Mouse (Mus musculus) urinary bladder, postnatal 25 days (tissue): ENCODE measurements around the gene Sept7.
A peak's percentile ranks its signal among the peaks of the same experiment; 100 is the strongest.
"Not testable (repeated sequence)": the region's sequence is repeated elsewhere in the genome, so short reads cannot be mapped to it uniquely, and the experiment has no call there.

Source experiments
- DNase-seq: peaks from one replicate; pipeline ENCODE4 v3.0.0; 2022; ENCODE audit warnings: low spot score

The Sept7 gene

DNA sequence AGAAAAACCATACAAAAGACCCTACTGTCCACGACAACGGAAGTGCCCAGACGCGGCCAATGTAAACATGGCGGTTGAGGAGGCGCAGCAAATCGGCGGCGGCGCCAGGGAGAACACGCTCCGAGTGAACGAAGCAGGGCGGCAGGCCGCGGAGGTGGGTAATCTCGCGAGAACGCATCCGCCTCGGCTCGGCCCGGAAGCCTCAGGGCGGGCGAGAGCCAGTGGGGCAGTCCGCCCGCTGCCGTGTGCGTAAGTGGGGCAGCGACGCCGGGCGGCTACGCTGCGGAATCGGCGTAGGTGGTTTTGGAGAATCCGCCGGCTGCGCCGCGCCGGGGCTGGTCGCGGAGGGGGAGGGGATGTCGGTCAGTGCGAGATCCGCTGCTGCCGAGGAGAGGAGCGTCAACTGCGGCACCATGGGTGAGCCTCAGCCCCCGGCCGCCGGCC, at the start of gene Sept7:
Gene Sept7 (plus strand): TSS at position 157 of the 444 bp plus-strand sequence.
- DNase-seq: peak; percentile 99

DNA sequence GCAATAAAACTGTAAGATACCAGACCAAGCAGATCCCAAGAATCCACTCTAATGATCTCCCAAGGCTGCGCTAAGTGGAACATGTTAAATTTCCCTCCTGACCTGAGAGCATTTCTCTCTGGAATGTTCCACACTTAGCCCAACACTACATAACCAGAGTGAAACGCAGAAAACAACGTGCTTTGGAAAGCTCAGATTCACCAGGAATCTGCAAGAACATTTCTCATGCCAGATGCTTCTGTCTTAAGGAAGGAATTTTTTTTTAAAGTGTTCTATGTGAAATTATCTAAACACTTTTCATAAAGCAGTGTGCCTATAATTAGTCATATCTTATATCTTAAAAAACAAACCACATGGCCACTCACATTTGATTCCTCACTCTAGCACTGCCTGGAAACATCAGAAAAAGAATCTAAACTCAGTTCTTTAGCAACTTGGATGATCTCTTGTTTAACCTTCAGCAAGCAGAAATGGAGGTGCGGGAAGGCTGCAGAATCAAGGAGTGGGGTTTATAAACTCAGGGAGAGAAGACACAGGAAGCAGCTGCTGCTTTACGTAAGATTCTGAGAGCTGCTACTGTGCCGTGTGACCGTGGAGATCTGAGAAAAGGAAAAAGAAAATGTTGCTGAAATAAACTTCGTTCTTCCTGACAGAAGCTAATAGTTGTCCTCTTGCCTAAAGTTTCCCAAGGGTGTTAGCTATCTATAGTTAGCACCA, 44.0 kb upstream of the Sept7 start:
- DNase-seq: no peak

DNA sequence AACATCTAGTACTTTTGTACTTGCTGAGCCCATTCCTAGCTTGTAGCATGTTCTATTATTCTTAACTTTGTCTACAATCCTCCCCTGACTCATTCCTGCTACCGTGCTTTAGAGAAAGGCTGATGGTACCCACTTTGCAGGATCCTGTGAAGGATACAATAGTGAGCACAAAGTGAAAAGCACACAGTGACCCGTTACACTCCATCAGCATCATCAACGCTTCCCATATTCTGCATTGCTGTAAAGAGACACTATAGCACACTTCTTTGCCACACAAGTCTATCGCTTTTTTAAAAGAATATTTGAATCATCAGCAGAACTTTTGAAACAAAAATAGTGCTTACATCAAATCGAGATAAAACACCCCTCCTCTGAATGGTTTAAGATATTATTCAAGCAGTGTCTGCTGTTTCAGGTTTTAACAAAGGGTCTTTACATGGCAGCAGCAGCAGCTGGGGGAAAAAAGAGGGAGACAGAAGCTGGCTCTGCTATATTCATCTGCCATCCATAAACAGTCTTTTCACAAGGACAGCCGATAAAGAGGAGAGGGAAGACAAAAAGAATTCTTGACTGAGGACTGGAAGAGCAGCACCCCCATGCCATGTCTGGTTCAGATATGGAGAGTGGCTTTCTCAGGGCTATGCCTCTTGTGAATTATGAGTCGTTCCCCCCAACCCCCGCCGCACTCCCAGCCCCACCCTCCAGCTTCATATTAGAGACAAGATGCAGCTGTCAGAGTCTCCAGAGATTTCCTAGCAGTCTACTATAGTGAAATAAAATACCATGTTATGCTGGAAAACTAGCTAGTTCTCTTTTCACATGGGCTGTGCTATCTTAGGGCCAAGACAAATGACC, 39.7 kb upstream of the Sept7 start:
- DNase-seq: no peak

DNA sequence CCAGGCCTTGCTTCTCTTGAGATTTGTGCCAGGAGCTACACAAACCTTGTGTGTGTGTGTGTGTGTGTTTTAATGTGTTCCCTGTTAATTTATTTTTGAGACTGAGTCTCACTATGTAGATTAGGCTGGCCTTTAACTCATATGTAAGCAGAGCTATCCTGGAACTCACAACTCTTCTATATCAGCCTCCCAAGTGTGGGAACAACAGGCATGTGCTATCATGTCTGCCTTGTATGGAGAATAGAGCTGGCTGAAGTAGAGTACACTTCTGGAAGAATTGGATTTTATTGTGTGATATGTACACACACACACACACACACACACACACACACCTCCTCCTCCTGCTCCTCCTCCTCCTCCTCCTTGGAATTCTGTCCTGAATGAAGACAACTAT, 39.1 kb upstream of the Sept7 start:
- DNase-seq: no peak

DNA sequence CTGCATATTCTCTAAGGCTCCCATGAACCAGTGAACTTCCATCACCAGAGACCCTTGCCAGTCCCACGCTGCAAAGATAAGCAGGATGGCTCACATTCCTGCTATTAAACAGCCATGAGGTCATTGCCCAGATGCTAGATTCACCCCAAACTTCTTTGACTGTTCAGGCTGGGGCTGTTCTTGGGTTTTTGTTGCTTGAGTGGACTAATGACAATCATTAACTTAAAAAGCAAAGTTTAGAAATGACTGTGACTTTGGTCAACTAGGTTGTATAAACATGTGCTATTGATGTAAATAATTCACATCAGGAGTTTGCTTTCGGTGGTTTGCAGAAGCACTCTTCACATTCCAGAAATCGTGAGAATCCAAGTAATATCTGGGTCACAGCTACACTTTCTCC, 36.8 kb upstream of the Sept7 start:
- no peak for DNase-seq

DNA sequence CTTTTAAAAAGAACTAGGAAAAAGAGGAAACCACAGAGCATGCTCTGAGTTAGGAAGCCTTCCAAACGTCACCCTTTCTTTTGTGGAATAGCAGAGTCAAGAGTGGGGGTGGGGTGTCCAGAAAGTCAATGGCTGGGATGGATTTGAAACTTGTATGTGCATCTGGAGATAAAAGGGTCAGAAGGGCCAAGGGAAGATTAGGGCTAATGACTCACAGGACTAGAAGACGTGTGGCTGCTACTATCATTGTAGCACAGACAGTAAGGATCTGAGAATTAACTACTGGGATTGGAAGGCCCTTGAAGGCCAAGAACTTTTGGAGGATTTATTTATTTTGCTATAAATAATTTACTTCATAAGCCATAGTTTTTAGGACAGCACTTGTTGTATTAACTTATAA, 36.0 kb upstream of the Sept7 start:
- DNase-seq: no peak

DNA sequence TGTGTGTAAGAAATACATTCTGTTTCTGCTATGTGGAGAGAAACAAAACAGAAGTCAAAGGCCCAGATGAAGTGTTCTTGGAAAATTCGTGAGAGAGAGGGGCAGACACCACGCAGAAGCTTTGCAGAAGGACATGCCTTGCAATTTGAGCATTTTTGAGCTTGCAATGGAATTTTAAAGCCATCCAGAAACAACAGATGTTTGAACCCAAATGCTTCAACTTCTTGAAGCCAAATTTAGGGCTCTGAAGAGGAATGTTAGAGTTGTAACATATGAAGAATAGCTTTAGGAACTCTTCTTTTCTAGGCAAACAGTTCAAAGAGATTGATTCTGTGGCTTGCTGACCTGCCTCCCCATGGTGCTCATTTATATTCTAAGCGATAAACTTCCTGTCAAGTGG, 33.3 kb upstream of the Sept7 start:
- DNase-seq: no peak

DNA sequence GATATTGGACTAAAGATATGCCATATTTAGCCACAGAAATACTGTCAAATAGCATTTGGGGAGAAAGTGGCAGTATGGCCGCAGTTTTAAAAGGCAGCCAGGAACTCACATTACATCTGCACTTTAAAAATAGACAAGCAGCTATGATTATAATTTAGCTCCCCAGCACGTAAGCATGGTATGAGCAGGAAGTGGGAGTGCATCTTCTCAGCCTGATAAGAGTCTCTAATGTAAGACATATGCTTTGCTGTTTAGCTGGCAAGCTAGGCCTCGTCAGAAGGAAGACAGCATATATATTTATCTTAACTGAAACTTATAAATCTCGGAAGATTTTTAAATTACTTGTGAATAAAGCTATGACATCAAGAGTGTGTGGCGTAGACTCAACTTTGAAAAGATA, 32.4 kb upstream of the Sept7 start:
- DNase-seq: no peak

DNA sequence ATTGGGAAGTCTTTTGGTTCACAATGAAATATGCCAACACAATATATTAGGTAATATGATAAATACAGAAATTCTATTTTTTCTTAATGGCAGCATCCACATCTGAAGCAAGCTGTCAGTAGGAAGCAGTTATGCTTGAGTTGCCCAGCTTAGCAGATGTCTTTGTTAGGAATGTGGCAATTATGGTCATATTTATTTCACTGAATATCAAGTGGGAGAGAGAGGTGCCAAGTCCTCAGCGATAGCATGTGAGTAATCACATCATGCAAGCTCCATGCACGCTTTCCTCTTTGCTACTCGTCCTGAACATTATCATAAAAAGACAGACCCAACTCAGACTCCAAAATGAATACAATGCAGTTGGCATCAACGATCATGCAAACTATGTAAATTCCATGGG, 27.3 kb upstream of the Sept7 start:
- no peak for DNase-seq

DNA sequence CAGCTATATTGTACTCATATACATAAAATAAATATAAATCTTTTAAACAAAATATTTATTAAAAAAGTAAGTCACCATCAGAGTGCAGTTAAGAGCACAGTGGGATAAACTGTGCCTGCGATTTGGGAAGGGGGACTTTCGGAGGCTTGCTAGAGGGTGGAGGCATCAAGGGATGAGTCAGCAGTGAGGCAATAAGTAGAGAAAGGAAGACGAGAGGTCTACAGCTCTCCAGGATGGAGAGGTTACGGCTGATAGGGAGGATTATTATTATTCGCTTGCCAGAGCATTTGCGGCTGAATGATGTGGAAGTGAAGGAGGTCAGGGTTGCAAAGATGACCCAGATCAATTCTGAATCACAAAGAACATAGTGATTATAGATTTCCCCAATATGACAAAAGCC, 22.5 kb upstream of the Sept7 start:
- DNase-seq: no peak

DNA sequence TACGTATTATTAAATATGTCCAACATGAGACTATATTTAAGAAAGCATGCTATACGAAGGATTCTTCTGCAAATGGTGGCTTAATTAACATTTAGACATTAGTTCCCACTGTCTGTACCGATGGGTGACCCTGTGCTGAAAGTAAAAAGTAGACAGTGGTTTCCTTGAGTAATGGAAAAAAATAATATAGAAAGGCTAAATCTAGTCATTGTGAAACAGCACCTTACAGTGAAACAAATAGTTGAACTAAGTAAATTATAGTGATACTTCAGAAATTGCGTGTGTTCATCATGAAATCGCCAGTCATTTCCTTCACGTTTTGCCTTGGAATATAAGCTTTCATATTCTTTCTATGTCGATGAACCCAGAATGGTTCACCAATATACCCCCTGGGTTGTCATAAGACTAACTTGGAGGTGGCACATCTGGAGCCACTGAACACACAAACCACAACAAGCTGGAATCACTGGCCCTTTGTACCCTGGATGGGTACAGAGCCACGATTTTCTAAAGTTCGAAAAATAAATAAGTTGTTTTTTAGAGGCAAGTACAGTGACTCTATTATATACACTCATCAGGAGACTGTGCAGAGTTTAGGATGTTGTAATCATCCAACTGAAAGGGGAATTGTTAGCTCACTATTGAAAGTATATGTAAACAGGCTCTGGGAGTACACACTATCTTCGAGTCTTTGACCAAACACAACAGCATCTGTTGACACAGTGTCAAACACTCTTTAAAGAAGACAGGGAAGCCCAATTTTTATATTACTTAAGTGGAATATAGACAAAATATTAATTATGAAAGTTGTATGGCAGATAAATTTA, 21.8 kb upstream of the Sept7 start:
- no peak for DNase-seq

DNA sequence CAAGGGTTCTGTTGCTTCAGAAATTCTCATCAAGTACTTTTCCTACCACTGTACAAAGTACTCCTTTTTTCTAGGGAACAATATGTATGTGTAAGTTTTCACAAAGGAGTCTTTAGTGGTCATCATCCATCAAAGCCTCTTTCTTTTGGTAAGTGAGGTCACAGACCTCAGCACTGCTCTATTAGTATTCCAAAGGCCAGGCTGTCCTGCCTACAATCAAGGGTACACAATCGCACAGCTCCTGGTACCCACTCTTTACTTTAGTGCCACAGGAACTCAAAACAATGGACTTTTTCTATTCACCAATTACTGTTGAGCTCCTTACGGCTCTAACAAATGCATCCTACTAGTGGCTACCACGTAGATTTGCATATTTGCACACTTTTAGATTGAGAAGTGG, 11.2 kb upstream of the Sept7 start:
- no peak for DNase-seq

DNA sequence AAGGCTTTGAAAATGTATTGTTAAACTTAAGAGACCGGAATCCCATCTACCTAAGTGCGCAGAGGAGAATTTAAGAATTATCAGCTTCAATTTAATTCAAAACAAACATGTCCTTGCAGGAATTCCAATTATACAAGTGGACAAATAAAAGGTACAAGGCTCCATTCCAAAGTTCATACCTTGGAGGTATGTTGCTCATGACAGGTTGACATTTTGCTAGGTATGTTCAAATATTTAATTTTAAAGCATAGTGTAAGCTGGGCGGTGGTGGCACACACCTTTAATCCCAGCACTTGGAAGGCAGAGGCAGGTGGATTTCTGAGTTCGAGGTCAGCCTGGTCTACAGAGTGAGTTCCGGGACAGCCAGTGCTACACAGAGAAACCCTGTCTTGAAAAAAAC, 10.5 kb upstream of the Sept7 start:
- DNase-seq: not testable (repeated sequence)

DNA sequence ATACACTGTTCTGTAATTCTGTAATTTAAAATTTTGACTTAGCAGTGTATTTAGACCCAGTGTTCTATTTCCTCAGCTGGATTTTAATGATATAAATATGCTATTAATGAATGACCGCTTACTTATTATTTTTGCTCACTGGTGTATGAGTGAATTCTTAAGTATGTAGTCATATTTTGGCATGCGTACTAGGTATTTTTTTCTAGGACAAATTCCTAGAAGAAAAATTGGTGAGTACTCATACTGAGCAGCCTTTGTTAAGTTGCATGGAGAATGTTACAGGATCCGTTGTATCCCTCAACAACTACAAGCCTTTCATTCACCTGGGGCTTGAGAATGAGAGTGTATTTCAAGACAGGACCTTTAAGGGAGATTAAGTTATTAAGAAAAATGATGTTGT, 10.0 kb upstream of the Sept7 start:
- DNase-seq: no peak

DNA sequence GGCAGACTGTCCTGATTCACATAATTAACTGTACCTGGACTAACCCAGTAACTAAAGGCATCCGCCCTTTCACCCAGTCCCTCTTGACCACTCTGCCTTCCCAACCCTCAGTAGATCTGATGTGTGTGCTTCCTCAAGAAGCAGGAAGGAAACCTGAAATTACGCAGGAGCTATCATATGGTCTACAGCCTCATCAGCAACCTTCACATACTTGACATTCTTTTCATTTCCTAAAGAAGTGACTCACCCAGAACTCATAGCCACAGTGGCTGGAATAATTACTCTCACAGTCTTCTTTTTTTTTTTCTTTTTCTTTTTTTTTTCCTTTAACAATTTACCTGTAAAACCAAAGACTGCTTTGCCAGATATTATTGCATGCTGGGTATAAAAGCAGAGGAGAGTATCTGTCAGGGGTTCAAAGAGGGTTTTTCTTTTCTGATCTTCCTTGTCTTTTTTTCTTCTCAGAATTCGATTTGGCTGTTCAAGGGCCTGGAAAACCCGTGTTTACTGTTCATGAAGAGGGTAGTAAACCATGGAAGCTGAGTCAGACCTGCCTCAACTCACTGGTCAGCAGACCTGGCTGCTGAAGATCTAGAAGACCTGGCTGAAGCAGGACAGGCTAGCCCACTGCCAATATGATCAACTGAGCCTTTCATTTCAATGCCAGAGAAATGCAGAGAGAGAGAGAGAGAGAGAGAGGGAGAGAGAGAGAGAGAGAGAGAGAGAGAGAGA, 8.1 kb upstream of the Sept7 start:
- peak; percentile 7 for DNase-seq

DNA sequence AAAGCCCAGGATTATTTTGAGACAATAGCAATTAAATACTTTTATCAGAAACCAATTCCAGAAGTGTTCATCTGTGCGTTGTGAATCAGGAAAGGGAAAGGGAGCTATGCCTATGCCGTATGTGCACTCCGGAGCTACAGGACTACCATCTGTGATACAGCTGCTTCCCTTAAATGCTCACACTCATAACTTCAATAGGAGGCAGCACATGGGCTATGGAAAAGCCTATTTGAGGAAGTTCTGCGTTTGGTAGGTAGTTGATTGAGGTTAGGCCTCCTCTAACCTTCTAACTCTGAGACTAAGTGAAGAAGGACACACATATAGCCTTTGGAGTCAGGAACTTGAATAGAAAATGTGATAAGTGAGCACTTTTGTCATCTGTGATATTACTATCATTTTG, 7.1 kb upstream of the Sept7 start:
- no peak for DNase-seq

DNA sequence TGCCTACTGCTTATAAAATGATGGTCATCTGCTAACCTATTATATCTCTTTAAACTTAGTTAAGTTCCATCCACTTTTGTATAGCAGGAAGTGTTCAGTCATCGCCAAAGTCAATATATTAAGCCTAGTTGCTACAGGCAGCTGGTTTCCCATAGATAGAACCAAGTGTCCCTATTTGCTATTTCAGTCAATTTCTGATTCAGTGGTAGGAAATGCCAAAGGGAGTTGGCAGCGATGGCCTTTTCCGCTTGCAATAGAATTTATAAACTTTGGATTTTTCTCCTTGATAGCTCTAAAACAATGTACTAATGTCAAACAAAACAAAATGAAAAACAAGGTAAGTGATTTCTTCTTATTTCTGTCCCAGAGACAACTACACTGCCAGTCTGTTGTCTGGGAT, 5.7 kb upstream of the Sept7 start:
- DNase-seq: no peak

DNA sequence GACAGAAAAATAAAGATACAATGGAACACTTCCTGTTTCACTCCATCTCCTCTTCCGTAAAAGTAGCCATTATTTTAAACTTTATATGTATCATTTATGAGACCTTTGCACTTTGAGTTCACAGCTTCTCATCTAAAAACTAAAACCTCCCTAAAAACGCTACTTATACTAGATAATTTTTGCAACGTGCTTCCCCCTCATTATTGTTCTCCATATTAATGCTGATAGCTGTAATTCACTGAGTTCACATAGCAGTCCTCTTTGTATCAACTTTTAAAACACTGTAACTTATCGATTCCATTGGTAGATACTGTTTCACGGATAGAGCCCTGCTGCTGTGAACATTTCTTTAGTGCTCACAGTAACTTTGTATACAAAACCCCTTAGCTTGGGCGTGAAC, 1.1 kb upstream of the Sept7 start:
- no peak for DNase-seq

DNA sequence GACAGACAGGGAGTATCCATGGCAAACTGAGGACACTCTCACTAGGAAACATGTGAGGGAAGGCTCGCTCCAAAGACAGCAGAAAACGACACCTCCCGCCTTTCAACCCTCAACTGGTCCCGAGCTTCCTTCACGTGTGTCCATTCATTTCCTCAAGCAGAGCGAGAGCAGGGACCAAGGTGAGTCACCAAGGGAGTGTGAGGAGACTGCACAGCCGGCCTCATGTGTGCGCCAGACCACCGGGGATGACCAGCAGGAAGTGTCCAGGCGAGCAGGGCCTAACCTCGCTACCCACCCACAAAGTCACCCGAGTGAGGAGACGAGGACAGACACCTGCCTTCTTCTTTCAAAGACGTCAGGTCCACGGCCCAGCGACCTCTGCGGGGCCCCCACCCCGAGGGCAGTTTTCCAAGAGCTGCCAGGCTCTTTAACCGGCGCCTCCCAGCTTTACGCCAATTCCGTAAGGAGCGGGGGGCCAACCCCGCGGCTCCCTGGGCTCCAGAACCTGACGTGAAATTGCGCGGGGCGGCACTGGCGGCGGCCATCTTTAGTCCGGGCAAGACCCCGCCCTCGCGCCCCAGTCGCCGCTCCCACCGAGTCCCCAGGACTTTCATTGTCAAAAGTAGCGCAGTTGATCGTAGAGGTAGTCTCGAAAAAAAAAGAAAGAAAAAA, 492 bp upstream of the Sept7 start:
- DNase-seq: peak; percentile 84

DNA sequence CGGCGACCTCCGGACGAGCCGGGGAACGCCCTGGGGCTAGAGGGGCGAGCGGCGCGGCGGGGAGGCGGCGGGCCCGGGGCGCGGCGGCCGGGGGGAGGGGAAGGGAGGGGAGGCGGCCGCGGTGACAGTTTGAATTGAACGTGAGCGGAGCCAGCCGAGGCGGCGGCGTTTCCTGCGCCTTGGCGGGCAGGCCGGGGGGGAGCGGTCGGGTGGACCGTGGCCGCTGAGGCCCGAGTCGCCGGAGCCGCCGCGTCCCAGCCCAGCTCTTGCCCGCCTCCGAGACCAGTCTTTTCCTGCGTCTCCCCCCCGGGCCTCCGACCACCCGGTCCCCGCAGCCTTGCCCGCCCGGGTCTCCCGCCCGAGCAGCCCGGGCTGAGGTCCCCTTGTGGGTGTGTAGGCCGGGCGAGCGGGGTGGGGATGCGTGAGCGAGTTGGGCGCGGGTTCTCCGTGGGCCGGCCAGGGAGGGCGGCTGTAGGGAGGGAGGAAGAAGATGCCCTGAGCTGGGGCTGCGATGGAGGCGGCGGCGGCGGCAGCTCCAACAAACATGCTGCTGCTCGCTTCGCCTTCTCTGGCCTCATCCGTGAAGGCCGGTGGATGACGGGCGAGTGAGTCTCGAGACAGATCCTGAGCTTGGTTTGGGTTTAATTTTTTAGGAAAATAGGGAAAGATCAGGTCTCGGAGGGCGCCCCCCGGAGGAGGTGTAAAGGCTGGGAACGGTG, 679 bp downstream of the Sept7 start:
- DNase-seq: peak; percentile 50

DNA sequence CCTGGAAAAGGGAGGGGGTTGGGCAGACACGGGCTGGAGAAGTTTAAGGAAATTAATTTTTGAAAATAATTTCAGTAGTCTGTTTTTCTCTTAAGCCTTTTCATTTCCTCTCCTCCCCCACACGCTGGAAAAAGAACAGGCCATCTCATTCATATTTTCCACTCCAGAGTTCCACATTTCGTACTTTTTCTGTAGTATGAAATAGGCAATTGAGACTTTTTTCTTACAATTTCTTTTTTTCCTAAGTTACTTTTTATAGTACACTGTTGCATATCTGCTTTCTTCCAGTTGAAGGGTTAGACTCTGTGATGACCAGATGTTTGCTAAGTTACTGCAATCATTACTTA, 1.2 kb downstream of the Sept7 start:
- DNase-seq: no peak
